In the genomic region with DNA sequence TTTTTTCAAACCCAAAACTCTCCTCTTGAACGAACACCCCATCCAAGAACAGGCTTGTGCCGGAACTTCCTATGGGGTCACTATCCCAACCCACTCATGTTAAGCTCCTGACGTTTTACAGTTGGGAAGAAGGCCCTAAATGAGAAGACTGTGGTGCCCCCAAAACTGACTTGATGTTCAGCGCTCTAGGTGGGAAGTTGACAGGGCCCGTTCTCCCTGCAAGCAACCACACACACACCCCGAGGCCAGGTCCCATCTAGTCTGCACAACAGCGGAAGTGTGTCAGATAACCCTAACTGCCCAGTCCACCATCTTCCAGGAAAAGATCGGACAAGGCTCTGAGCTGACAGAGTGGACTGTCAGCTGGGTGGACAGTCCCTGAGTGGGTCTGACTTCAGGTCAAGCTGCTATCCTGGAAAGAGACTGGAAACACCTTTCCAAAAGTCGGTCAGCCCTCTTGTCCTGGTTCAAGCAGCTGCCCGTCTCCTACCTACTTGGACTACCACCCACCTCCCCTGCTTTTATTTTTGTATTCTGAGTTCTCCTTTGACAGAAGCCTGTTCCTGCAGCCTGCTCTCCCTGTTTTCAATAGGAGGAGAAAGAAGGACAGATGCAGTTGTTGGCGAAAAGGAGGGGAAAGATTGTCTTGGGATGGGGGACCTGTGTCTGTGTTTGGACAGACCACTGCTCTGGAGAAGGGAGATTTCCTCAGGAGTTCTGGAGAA, we compare ENCODE assay signal across 13 mouse cellular contexts. TPM values are rescaled to one million over a fixed set of nuclear protein-coding genes. Genes with fewer than 3 reads are reported as not detected.
A peak's percentile ranks its signal among the peaks of the same experiment; 100 is the strongest.
DNase-seq lines count a peak whose midpoint lies in the region; ATAC-seq and TF ChIP-seq lines count a peak whose summit lies in the region.
"Had no signal": no experiment of that assay in that cellular context is flagged by ENCODE, and none has a peak within 500 bp of the region (broad histone marks: within the 10 kb centered on the region; RNA-seq: fewer than 3 reads in every experiment).

No protein-coding gene starts in this region.

- no peak overlapping the region for H3K9ac ChIP-seq in liver, embryonic 11.5 days (ENCODE audit: low read depth, low read length)
- no peak overlapping the region for H3K9ac ChIP-seq in embryonic facial prominence, embryonic 15.5 days
- H3K9ac ChIP-seq: hindbrain, embryonic 12.5 days; limb, embryonic 15.5 days; neural tube, embryonic 13.5 days had no signal

- WGBS in liver, embryonic 11.5 days = 19% methylated on average over 11 of the region's 11 CpGs
- 16% methylated on average over 11 of the region's 11 CpGs for WGBS in embryonic facial prominence, embryonic 15.5 days
- WGBS in small intestine, adult 2 months = 45% methylated on average over 11 of the region's 11 CpGs

- ATAC-seq in liver, embryonic 11.5 days (replicated peaks; ENCODE audit: low FRiP score) = no peak
- ATAC-seq in embryonic facial prominence, embryonic 15.5 days (ENCODE audit: insufficient number of reproducible peaks, low FRiP score, low TSS enrichment, low read depth) = no peak

- no peak overlapping the region for H3K4me3 ChIP-seq in liver, embryonic 11.5 days (ENCODE audit: low read depth, low read length)
- H3K4me3 ChIP-seq in embryonic facial prominence, embryonic 15.5 days (replicated peaks) = peak overlapping the region; percentile 22
- H3K4me3 ChIP-seq in small intestine, adult 2 months (ENCODE audit: low read depth, low read length) = no peak overlapping the region
- H3K4me3 ChIP-seq: hindbrain, embryonic 12.5 days; neural tube, embryonic 13.5 days had no signal

- no peak for TF ChIP-seq POLR2A in small intestine, adult 2 months (IDR thresholded peaks at IDR 0.05; ENCODE audit: low read depth, low read length)

- peaks cover 87% of the 10 kb centered on the region for H3K27me3 ChIP-seq in liver, embryonic 11.5 days (replicated peaks; ENCODE audit: control insufficient read depth, insufficient read depth, low read length)
- peaks cover 88% of the 10 kb centered on the region for H3K27me3 ChIP-seq in embryonic facial prominence, embryonic 15.5 days
- H3K27me3 ChIP-seq in small intestine, adult 2 months (ENCODE audit: control insufficient read depth, insufficient read depth, low read length) = peaks cover 33% of the 10 kb centered on the region

- TF ChIP-seq CTCF in small intestine, adult 2 months (IDR thresholded peaks at IDR 0.05; ENCODE audit: extremely low read depth, insufficient read length, insufficient replicate concordance, low read depth, low read length) = no peak

- H3K27ac ChIP-seq in liver, embryonic 11.5 days (ENCODE audit: low read depth, low read length) = no peak overlapping the region
- H3K27ac ChIP-seq in embryonic facial prominence, embryonic 15.5 days (replicated peaks) = no peak overlapping the region
- H3K27ac ChIP-seq in small intestine, adult 2 months (ENCODE audit: insufficient read depth, low read depth, low read length) = peak overlapping the region; percentile 46; the same call in 1 of the 2 replicates
- H3K27ac ChIP-seq: hindbrain, embryonic 12.5 days; limb, embryonic 15.5 days; neural tube, embryonic 13.5 days had no signal

- peaks cover 8% of the 10 kb centered on the region; the same call in 1 of the 2 replicates for H3K4me1 ChIP-seq in liver, embryonic 11.5 days (replicated peaks; ENCODE audit: control insufficient read depth, insufficient read depth, low read length)
- peaks cover 21% of the 10 kb centered on the region for H3K4me1 ChIP-seq in embryonic facial prominence, embryonic 15.5 days
- H3K4me1 ChIP-seq in small intestine, adult 2 months (ENCODE audit: control insufficient read depth, insufficient read depth, insufficient read length, low read length) = no peaks in the 10 kb centered on the region; the same call in 1 of the 2 replicates

- peak; percentile 33 for DNase-seq in embryo, embryonic 10.5 days (ENCODE audit: low spot score)
- no peak for DNase-seq in embryo, embryonic 11 days
- DNase-seq in liver, embryonic 11.5 days (ENCODE audit: low spot score) = peak; percentile 34
- DNase-seq in liver = no peak
- DNase-seq in thymus, adult 18-20 months = no peak
- no peak for DNase-seq in retina, embryonic 14.5 days (ENCODE audit: low spot score)
- DNase-seq: cerebellum, adult 18-20 months; kidney, adult 9 months had no signal

- H3K9me3 ChIP-seq in liver, embryonic 11.5 days (ENCODE audit: control insufficient read depth, low read length) = no peaks in the 10 kb centered on the region
- H3K9me3 ChIP-seq in embryonic facial prominence, embryonic 15.5 days (replicated peaks) = no peaks in the 10 kb centered on the region
- H3K9me3 ChIP-seq: limb, embryonic 15.5 days; neural tube, embryonic 13.5 days had no signal

- H3K4me2 ChIP-seq in liver, embryonic 11.5 days = no peak overlapping the region
- 0 out of 2 replicates have a peak overlapping the region, but pooled peaks have one; percentile 40 for H3K4me2 ChIP-seq in embryonic facial prominence, embryonic 15.5 days (replicated peaks)

- no peaks in the 10 kb centered on the region for H3K36me3 ChIP-seq in liver, embryonic 11.5 days (ENCODE audit: control insufficient read depth, insufficient read depth, low read length)
- H3K36me3 ChIP-seq in embryonic facial prominence, embryonic 15.5 days = no peaks in the 10 kb centered on the region
- no peaks in the 10 kb centered on the region for H3K36me3 ChIP-seq in small intestine, adult 2 months (ENCODE audit: control insufficient read depth, insufficient read depth, low read length)
- H3K36me3 ChIP-seq: hindbrain, embryonic 12.5 days; limb, embryonic 15.5 days; neural tube, embryonic 13.5 days had no signal

RNA-seq across cellular contexts. Expression of a gene that starts 11.6 kb away (rescaled TPM):
- 37.6 and 37.8 TPM in 2 replicates for polyA plus RNA-seq in liver, embryonic 11.5 days (2014; fragmentation: Nextera tagmentation; extraction: Ambion mirVana)
- polyA plus RNA-seq in embryonic facial prominence, embryonic 15.5 days (2015; fragmentation: Nextera tagmentation; extraction: Ambion mirVana) = 9.9 and 10.1 TPM in 2 replicates
- 28.2 and 49.6 TPM in 2 replicates for polyA plus RNA-seq in small intestine, adult 2 months (2012; rRNA removed)

RNA-seq across cellular contexts. Expression of a gene that starts 35.6 kb away (rescaled TPM):
- 48.1 and 50.6 TPM in 2 replicates for polyA plus RNA-seq in liver, embryonic 11.5 days (2014; fragmentation: Nextera tagmentation; extraction: Ambion mirVana)
- polyA plus RNA-seq in embryonic facial prominence, embryonic 15.5 days (2015; fragmentation: Nextera tagmentation; extraction: Ambion mirVana) = 58.2 and 61.3 TPM in 2 replicates
- polyA plus RNA-seq in small intestine, adult 2 months (2012; rRNA removed) = 22.6 and 23.4 TPM in 2 replicates

RNA-seq across cellular contexts. Expression of a gene that starts 43.4 kb away (rescaled TPM):
- 2.6 and 3.4 TPM in 2 replicates for polyA plus RNA-seq in liver, embryonic 11.5 days (2014; fragmentation: Nextera tagmentation; extraction: Ambion mirVana)
- polyA plus RNA-seq in embryonic facial prominence, embryonic 15.5 days (2015; fragmentation: Nextera tagmentation; extraction: Ambion mirVana) = 2.3 and 5.6 TPM in 2 replicates
- polyA plus RNA-seq in small intestine, adult 2 months (2012; rRNA removed) = 0.53 and 0.63 TPM in 2 replicates

RNA-seq across cellular contexts. Expression of a gene that starts 55.2 kb away (rescaled TPM):
- 0.61 and 0.73 TPM in 2 replicates for polyA plus RNA-seq in liver, embryonic 11.5 days (2014; fragmentation: Nextera tagmentation; extraction: Ambion mirVana)
- 0.25 and 0.31 TPM in 2 replicates for polyA plus RNA-seq in embryonic facial prominence, embryonic 15.5 days (2015; fragmentation: Nextera tagmentation; extraction: Ambion mirVana)
- polyA plus RNA-seq in small intestine, adult 2 months (2012; rRNA removed) = 3.0 and 7.9 TPM in 2 replicates

Comparison
In these comparisons a context has a peak if more than half of its experiments do, and no peak if none do; other contexts are left out.
1. DNase-seq: peak in embryo, embryonic 10.5 days (single experiment) and liver, embryonic 11.5 days (single experiment); none in embryo, embryonic 11 days (single experiment), liver (single experiment), thymus, adult 18-20 months (0 of 2) and retina, embryonic 14.5 days (single experiment).